Comparison of ENCODE assay signal across 8 mouse cellular contexts in genomic region chr2:26237290-26237782, GRCm38 (mm10). TPM values are rescaled to one million over a fixed set of nuclear protein-coding genes. Genes with fewer than 3 reads are reported as not detected.
DNase-seq lines count a peak whose midpoint lies in the region; ATAC-seq lines count a peak whose summit lies in the region.

Gene Qsox2, minus strand, starts transcription at chr2:26237525.

- H3K4me1 ChIP-seq in hindbrain, embryonic 16.5 days (ENCODE audit: control insufficient read depth, insufficient read depth, low read depth, low read length): peaks cover 18% of the 10 kb centered on the region

- peak within 1 kb of the TSS; percentile 97 for H3K4me3 ChIP-seq in hindbrain, embryonic 16.5 days (ENCODE audit: low read length)
- peak within 1 kb of the TSS; percentile 32 for H3K4me3 ChIP-seq in macrophage (ENCODE audit: inconsistent target)

- peak; percentile 89 for ATAC-seq in hindbrain, embryonic 16.5 days

- H3K9me3 ChIP-seq in hindbrain, embryonic 16.5 days (ENCODE audit: control insufficient read depth, low read length): no peaks in the 10 kb centered on the region

- no peaks in the 10 kb centered on the region for H3K27me3 ChIP-seq in hindbrain, embryonic 16.5 days (replicated peaks; ENCODE audit: control insufficient read depth, insufficient read depth, low read length)

- peak within 1 kb of the TSS; percentile 92 for H3K4me2 ChIP-seq in hindbrain, embryonic 16.5 days (ENCODE audit: low read length)

- H3K9ac ChIP-seq in hindbrain, embryonic 16.5 days (ENCODE audit: low read depth, low read length): peak within 1 kb of the TSS; percentile 93

- H3K36me3 ChIP-seq in hindbrain, embryonic 16.5 days (ENCODE audit: control insufficient read depth, insufficient read depth, low read length): no peaks in the 10 kb centered on the region
- H3K36me3 ChIP-seq in macrophage (ENCODE audit: inconsistent target): no peaks in the 10 kb centered on the region

- H3K79me2 ChIP-seq in macrophage (ENCODE audit: inconsistent target): no peaks in the 10 kb centered on the region

- peak; percentile 93 for DNase-seq in WW6 (ENCODE audit: low read depth, low spot score)
- peak; percentile 72 to 93 for DNase-seq in cerebellum, postnatal 4 days (ENCODE audit: low spot score in 2 of 2)
- DNase-seq in gastrocnemius, adult 18-20 months (ENCODE audit: low spot score): peak; percentile 95
- peak; percentile 83 to 84 for DNase-seq in left cerebral cortex, adult 18-20 months (ENCODE audit: low spot score in 2 of 2)
- DNase-seq in right cerebral cortex, adult 18-20 months: peak; percentile 87
- peak; percentile 79 for DNase-seq in urinary bladder, postnatal 10 days (ENCODE audit: low spot score)

- under 1% methylated on average over 35 of the region's 36 CpGs for WGBS in hindbrain, embryonic 16.5 days
- WGBS in macrophage (ENCODE audit: missing documents): 1% methylated on average over 36 of the region's 36 CpGs

- peak within 1 kb of the TSS; percentile 86 for H3K27ac ChIP-seq in hindbrain, embryonic 16.5 days (ENCODE audit: low read depth, low read length)
- H3K27ac ChIP-seq in macrophage: no peak within 1 kb of the TSS

RNA-seq across cellular contexts. Expression of gene Qsox2, which starts in this region (rescaled TPM):
- total RNA-seq in gastrocnemius, adult 18-20 months (2021): 1 to 10 TPM; 3.5 to 3.8 TPM
- 15.3 and 16.7 TPM in 2 replicates for polyA plus RNA-seq in hindbrain, embryonic 16.5 days (2015; fragmentation: Nextera tagmentation; extraction: Ambion mirVana)
- 10 to 100 TPM; 20.5 to 23.1 TPM for total RNA-seq in left cerebral cortex, adult 18-20 months (2021)
- total RNA-seq in macrophage (2018; cell fraction: chromatin; rRNA removed): 1 to 10 TPM in 24 of 26 experiments, under 1 TPM in 2; 0.97 to 7.4 (median 3.5) TPM
- total RNA-seq in macrophage (2018; cell fraction: cytosol; rRNA removed): 1 to 10 TPM; 4.1 to 8.2 (median 5.5) TPM
- 10 to 100 TPM in 2 of 26 experiments, 1 to 10 TPM in 24; 3.7 to 14.9 (median 6.7) TPM for total RNA-seq in macrophage (2018; cell fraction: nucleus; rRNA removed)
- polyA plus RNA-seq in macrophage (2018): 3.6 to 10.0 TPM (median 4.6 TPM) in 3 replicates

Comparison
In these comparisons a context has a peak if more than half of its experiments do, and no peak if none do; other contexts are left out.
1. RNA of gene Qsox2 (total RNA-seq): 20.5 to 23.1 TPM in left cerebral cortex, adult 18-20 months; 3.5 to 3.8 TPM in gastrocnemius, adult 18-20 months; every median in the first group is over 4 times any median in the second.
2. Peak in every context shown above with its lines, with median percentiles within 50 percentile points of each other: DNase-seq.